Mouse (Mus musculus) regulatory T cell (primary cell): ENCODE measurements around the gene Plekha4.

Experiments
- in situ Hi-C: fragments of 300-600 bp; cut with MboI, MseI; formaldehyde crosslinking; loops from one replicate; pipeline ENCODE4 v1.15.1; 2025; ENCODE audit warnings: high pct_unique_total_duplicates

The Plekha4 gene

DNA sequence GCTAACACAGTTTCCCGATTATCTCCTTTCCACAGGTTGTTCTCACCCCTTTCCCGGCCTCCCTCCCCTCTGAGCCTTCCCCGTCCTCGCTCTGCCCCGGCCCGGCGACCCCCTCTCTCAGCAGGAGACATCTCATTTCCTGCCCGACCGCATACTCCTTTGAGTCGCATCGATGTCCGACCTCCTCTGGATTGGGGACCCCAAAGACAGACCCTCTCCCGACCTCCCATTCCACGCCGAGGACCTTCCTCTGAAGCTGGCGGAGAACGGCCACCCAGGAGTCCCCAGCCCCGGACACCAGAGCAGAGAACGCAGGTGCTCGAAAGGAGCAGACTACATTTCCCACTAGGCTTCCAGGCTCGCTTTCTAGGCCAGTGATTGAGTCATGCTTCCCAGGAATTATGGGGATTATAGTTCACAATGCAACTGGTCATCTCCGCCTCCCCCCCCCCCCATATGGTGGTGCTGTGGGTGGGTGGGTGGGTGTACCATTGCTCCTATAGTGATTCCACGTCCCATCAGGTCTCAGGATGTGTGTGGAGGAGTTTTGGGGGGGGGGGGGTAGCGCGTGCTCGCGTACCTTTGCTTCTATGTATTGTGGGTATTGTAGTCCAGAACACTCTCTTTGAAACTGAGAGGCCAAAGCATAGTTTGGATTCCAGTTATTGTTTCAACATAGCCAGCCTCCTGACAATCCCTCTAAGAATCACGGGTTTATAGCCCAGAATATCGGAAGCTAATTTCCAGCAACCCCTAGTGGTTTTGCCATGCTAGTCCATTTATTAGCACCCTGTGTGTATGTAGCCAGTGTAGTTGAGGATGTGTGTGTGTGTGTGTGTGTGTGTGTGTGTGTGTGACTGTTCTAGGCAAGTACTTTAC lies 12.3 kb downstream of the Plekha4 start:
- in situ Hi-C loops = no loop called here

DNA sequence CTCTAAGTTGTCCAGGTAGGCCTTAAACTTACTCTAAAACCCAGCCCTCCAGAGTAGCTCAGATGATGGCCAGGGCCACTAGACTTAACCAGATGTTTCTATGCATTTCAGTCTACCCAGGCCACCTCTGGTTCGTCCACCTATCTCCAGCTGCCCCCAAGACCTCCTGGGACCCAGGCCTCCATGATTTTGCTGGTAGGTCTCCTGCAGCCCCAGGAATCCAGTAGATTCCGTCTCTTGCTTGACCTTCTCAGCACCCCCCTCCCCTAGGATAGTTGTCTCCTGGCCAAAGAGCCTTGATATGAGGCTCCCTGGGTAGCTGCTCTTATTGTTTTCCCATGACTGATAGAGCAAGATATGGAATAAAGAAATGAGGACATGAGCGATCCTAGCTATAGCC lies 13.0 kb downstream of the Plekha4 start:
- in situ Hi-C loops = no loop called here

DNA sequence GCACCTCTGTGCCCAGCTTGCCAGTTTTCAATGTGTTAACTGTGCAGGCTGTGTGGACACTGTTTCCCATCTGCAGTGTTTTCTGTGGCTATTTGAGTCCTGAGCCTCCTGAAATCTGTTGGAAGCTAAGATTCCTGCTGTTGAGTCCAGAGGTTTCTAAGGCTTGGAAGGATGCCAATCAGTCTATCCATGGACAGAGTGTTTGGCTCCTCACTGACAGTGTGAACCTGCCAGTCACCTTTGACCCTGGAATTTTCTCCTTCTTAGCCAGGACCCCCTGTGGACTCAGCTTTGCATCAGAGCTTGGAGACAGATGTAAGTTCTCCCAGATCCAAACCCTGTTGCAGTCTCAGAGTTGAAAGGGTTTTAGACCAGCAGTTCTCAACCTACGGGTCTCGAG lies 14.1 kb downstream of the Plekha4 start:
- in situ Hi-C loops = no loop called here

DNA sequence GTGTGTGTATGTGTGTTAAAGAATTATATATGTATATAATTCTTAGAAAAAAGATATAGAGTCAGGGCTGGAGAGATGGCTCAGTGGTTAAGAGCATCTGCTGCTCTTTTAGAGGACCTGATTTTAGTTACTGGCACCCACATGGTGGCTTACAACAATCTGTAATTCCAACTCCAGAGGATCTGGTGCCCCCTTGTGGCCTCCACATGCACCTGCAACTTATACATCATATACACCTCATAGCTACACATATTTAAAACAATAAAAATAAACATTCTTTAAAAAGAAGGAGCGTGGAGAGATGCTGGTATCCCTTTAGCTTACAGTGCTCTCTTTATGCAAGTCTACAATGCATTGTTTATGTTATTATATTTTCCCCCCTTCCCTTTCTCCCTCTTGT lies 18.4 kb downstream of the Plekha4 start:
- in situ Hi-C loops = no loop called here

DNA sequence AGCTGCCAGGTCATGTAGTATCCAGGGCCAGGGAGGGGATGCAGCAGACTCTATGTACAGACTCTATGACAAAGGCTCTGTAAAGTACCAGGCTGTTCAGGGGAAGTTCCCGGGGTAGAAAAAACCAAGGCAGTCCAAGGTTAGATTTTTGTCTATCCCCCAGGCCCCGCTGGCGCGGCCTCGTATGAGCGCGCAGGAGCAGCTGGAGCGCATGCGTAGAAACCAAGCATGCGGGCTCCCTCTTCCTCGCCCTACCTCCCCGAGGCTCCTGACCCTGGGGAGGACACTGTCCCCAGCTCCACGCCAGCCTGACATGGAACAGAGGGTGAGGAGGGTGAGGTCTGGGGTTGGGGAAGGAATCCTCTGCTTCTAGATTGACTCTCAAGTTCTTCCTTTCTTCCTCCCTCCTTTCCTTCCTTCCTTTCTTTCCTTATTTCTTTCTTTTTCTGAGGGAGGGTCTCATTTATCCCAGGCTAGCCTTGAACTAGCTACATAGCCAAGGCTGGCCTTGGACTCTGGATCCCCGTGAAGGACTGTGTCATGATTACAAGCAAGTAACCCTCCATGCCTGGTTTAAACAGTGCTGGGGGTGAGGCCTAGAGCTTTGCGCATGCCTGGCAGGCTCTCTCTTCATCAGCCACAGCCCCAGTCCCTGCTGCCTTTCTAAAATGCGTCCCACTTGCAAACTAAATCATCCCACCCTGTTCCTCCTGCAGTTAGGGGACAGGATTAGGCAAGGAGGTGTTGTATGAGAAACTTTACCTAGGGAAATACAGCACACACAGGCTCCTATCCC lies 23.7 kb downstream of the Plekha4 start:
- in situ Hi-C loops = no loop called here

DNA sequence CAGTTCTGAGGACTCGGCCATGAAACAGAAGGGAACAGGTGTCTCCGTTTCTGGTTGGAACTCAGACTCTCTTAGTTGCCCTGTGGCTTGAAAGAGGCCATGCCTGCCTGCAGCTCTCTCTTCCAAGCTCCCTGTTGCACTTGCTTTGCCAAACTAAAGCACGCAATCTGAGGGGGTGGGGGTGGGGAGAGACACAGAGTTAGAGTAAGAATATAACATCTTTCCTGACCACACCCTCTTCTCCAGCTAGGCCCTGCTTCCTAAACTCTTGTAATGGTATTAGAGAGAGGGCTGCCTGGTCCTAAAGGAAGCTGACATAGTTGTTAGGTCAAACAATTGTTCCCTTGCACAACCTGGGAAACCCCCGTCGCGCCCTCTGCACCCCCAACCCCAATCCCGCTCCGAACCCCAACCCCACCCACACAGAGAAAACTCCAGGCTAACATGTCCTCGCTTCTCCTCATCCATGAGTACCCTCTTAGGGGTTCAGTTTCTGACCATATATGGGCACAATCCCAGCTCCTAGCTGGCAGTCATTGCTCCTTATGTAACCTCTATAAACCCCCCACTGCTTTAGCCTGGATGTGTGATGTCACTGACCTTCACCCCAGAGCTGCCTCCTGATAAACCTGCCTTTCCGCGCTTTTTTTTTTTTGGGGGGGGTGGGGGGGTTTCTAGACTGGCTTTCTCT lies 24.8 kb downstream of the Plekha4 start:
- in situ Hi-C loops = no loop called here

DNA sequence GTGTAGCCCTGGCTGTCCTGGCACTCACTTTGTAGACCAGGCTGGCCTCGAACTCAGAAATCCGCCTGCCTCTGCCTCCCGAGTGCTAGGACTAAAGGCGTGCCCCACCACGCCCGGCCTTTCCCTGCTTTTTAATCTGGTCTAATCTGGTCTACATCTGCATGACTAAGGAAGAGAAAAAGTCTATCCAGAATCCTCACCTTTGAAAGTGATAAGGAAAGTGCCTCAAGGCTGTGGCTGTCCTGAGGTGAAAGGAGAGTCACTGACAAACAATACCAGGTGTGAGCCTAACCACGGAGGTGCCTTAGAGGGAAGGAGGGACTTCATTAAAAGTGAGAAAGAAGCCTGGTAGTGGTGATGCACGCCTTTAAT lies 25.4 kb downstream of the Plekha4 start:
- in situ Hi-C loops = no loop called here

DNA sequence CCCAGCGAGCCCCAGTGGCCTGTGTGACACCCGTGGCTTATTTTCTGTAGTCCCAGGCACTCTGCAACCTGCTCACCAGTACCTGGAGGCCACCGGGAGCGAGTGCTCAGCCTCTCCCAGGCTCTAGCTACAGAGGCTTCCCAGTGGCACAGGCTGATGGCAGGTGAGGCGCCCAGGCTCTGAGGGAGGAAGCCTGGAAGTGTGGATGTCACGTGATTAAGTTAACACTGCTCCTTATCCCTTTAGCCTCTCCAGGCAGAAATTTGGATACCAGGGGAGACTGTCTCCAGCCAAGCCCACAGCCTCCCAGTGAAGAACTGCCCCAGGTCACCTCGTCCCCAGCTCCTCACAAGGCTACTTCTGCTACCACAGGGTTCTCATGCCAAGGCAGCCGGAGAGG lies 27.4 kb downstream of the Plekha4 start:
- in situ Hi-C loops = no loop called here

DNA sequence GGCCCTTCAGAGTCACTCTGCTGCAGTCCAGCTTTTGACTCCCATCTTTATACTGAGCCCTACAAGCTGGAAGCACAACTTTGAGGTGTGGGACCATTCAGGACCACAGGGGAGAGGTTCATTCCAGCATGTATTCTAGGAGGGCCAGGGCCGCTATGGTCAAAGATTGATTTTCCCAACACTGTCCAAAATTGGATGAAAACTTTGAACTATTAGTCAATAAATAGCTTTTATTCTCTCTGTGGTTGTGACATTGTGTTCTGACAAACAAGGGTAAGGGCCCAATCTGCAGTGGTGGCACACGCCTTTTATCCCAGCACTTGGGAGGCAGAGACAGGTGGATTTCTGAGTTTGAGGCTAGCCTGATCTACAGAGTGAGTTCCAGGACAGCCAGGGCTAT lies 27.9 kb downstream of the Plekha4 start:
- in situ Hi-C loops = no loop called here

DNA sequence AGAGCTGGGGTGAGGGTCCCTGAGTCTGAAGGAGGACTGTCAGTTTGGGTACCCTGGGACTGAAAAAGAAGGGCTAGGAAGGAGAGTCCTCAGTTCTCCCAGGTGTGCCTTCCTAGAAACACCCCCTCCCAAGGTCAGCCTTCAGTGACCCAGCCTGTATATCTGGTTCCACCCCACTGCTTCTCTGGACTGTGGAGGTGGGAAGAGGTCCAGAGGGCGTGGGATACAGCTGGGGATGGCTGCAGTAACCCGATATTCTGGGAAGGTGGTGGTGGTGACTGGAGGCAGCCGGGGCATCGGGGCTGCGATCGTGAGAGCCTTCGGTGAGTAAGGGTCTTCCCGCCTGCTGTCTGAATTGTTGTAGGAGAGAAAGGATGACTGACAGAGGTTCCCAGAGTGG lies 28.6 kb downstream of the Plekha4 start, which contains the start of gene Hsd17b14:
Gene Hsd17b14 (plus strand): TSS at position 150 of the 400 bp plus-strand sequence.
- in situ Hi-C loops = no loop called here

DNA sequence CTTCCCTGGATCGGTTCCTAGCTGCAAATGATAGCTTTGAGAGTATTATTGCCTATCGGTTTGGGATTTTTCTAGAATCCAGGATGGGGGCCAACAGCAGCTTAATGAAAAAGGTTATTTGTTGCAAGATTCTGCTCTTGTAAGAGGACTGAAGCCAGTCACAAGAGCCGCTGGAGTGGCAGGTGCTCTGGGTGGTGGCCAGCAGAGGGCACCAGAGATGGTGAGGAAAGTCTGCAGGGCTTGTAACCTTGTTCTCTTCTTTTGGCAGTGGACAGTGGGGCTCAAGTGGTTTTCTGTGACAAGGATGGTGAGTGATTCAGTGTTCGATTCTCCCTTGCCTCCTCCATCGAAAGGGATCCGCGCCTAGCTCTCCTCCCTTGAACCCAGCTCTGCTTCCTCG lies 29.7 kb downstream of the Plekha4 start:
- in situ Hi-C loops = no loop called here

DNA sequence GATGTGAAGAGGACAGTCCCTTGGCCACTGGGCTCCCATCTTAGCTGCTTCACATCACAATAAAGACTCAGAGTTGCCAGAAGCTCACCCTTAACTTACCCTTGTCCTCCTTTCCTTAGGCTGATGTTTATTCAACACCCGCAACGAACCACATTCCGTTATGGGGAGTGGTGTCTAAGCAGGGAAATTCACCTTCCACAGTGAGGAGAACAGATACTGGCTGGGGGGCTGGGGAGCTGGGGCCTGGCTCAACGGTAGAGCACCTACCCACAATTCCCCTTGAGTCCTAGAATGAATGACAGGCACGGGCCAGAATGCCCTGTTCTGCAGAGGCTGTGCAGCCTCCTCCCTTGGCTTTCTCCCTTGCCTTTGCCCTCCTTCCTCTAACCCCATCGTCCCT lies 32.8 kb downstream of the Plekha4 start:
- in situ Hi-C loops = no loop called here

DNA sequence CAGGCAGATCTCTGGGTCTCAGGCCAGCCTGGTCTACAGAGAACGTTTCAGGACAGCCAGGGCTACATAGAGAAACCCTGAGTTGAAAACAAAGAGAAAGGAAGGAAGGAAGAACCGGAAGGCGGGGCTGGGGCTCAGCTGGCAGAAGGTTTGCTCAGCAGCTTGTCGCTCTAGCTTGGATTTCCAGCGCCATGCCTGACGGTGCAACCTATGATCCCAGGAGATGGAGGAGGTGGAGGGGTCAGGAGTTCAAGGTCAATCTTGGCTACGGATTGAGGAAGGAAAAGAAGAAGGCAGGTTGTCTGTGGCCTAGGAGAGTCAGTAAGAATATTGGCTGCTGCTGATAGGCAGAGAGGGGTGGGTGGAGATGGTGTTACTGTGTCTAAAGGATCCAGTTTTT lies 34.1 kb downstream of the Plekha4 start:
- in situ Hi-C loops = loop anchor here (10.0 kb wide), 2 partner anchors 85 to 635 kb away; partner anchors contain the start of gene Ap2a1

DNA sequence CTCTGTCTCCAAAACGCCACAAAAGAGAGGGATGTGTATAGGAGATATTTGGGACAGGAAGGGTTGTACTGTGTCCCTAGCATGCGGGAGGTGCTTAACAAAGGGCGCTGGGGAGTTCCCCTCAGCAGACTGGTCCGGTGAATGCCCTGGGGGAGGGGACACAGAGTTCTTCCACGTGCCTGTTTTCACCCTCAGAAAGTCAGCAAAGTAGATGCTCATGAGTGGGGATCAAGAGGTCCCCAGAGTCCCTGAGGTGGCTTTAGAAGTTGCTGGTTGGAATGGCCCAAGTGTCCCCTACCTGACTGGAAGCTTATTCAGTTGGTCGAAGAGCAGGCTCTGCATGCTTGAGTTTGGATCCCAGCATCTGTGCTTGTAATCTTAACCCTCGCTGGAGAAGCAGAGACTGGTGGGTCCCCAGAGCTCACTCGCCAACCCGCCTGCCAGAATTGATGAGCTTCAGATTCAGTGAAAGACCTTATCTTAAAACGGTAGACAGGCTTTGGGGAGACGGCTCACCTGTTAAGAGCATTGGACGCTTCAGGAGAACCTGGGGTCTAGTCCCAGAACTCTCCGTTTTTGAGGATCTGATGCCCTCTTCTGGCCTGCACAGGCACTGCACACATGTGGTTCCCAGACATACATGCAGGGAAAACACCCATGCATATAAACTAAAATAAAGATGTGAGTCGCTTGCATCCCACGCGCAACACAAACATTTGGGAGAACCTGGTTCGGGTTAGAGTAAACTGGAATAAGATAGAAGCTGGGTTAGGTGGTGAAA lies 34.9 kb downstream of the Plekha4 start:
- in situ Hi-C loops = loop anchor here (10.0 kb wide), 2 partner anchors 86 to 636 kb away; partner anchors contain the start of gene Ap2a1

DNA sequence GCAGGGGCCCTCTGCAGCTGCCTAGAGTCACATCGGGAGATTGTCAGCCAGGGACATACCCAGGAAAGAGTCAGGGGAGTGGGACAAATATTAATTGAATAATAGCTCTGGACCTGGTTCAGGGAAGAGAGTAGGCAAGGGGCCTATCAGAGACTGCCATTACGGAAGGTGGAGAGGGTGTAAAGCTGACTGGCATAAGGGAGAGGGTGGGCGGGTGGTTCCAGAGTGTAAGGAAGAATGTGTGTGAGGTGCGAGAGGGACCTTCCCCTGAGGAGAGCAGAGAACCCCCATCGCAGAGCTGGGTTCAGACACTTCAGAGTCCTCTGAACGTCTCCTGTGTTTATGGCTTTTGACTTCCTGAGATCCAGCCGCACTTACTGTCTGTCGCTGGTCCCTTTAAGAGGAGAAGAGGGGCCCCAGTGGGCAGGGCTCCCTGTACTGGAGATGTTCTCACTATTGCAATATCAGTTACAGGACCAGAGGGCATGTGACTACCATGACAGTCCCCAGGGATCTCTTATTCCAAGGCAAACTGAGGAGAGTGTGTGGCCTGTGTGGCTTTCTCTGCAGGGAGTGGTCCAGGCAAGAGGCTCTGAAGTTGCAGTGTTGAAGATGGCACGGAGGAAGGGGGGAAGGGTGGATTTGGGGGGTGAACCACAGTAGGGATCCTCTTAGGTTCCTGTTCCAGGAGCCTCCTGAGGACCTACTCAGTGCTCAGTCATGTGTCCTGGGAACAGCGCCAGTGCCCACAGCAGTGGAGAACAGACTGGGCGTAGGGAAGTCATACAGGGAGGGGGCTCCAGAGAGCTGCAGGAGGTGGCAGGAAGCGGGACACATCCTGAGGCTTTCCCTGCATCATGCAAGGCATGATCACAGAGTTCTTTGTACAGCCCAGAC lies 35.7 kb downstream of the Plekha4 start:
- in situ Hi-C loops = loop anchor here (10.0 kb wide), 2 partner anchors 87 to 637 kb away; partner anchors contain the start of gene Ap2a1

DNA sequence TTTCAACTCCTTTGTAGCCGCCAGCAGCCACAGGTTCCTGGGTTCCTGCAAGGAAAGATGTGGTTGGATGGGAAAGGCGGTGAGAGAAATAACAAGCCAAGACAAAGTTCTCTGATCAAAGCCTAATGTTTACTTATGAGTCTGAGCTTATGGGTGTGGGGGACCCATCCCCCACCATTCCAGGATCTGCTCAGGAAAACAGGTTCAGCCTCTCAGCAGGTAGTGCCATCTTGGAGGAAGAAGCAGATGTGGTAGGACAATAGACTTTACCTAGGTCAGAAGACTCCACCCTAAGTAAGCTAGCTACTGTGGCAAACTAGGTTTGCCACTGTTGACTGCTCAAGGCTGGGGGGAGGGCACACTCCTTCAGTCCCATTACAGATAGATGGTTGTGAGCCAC lies 38.7 kb downstream of the Plekha4 start:
- in situ Hi-C loops = loop anchor here (10.0 kb wide), 2 partner anchors 90 to 640 kb away; partner anchors contain the start of gene Ap2a1

DNA sequence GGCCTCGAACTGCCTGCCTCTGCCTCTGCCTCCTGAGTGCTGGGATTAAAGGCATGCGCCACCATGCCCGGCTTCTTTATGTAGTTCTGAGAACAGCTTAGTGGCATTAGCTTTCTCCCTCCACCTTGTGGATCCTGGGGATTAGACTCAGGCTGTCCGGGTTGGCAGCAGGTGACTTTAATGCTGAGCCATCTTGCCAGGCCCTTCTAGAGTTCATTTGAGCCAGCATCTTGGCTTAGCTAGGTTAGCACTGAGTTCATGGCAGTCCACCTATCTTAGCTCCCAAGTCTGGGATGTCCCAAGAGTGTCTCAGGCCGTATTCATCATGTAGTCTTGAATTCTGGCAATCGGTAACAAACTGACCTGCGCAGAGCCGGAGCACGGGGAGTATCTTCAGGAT lies 39.3 kb downstream of the Plekha4 start:
- in situ Hi-C loops = loop anchor here (10.0 kb wide), 2 partner anchors 91 to 641 kb away; partner anchors contain the start of gene Ap2a1

DNA sequence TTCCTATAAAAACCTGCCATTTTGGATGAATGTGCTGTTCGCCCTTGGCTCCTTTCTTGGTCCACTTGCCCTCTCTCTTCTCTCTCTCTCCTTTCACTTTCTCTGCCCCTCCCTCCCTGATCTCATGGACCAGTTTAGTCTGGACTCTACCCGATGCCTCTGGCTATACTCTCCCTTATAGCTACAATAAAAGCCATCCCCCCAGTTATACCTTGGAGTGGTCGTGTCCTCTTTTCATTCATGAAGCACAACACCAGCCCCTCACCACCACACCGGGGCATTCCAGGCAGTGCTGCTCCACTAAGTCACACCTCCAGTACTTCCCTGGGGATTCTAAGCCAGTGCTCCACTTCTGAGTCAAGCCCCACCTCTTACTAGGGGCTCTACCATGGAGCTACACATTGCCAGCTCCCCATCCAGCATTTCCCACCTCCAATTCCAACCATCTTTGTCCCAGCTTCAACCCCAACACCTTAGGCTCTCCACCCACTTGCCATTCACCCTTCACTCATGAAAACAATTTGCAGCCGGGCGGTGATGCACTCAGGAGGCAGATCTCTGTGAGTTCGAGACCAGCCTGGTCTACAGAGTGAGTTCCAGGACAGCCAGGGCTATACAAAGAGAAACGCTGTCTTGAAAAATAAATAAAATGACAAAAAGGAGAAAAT lies 41.1 kb downstream of the Plekha4 start:
- in situ Hi-C loops = loop anchor here (10.0 kb wide), 2 partner anchors 92 to 642 kb away; partner anchors contain the start of gene Ap2a1
